Mouse (Mus musculus): ENCODE measurements around the gene Olfr1101.

The Olfr1101 gene

GRCm38 (mm10) chr2:86991121-86991520 lies at the start of gene Olfr1101:
Gene Olfr1101 (minus strand): TSS chr2:86991221.
- DNase-seq = no peak

- no peak for DNase-seq
Observed at GRCm38 (mm10) chr2:87036431-87036830, 45.4 kb upstream of the Olfr1101 start, which contains the start of gene Olfr1105. Gene Olfr1105 (minus strand): TSS chr2:87036531.

GRCm38 (mm10) chr2:87026980-87027379 lies 36.0 kb upstream of the Olfr1101 start, which contains the start of gene Olfr1104:
Gene Olfr1104 (minus strand): TSS chr2:87027080.
- DNase-seq = no peak

- no peak for DNase-seq
Observed at GRCm38 (mm10) chr2:86998098-86998497, 7.1 kb upstream of the Olfr1101 start, which contains the start of gene Olfr1102. Gene Olfr1102 (plus strand): TSS chr2:86998398.

- DNase-seq = no peak
Observed at GRCm38 (mm10) chr2:86979854-86980253, 11.2 kb downstream of the Olfr1101 start, which contains the start of gene Olfr1100. Gene Olfr1100 (minus strand): TSS chr2:86979954.

GRCm38 (mm10) chr2:86960593-86960992 lies 30.4 kb downstream of the Olfr1101 start, which contains the start of gene Olfr1099:
Gene Olfr1099 (minus strand): TSS chr2:86960693.
- DNase-seq = no peak

All from thymus, postnatal 36 days (tissue).